Mouse (Mus musculus) neural tube, embryonic 15.5 days (tissue): ENCODE data around the gene Fgfr2. TPM values are rescaled to one million over a fixed set of nuclear protein-coding genes. Genes with fewer than 3 reads are reported as not detected.

Source experiments
- ATAC-seq: fragments of 200-750 bp; cut with Nextera tagmentation; 2 replicates; pipeline ENCODE4 v1.8.0; 2017; ENCODE audit warnings: mild to moderate bottlenecking, moderate TSS enrichment, moderate library complexity; ENCODE audit not compliant: low FRiP score
- H3K27ac ChIP-seq: fragments of 300-500 bp; sonication (generic); replicated peaks from 2 replicates; pipeline ENCODE4 v1.5.1; 2015; ENCODE audit warnings: mild to moderate bottlenecking, inconsistent platforms
- H3K27me3 ChIP-seq: fragments of 300-500 bp; sonication (generic); replicated peaks from 2 replicates; pipeline ENCODE4 v1.6.1; 2015; ENCODE audit warnings: inconsistent platforms
- H3K36me3 ChIP-seq: fragments of 300-500 bp; sonication (generic); 2 replicates; pipeline ENCODE4 v1.6.1; 2015; ENCODE audit warnings: inconsistent platforms
- H3K4me1 ChIP-seq: fragments of 300-500 bp; sonication (generic); 2 replicates; pipeline ENCODE4 v1.6.1; 2015; ENCODE audit warnings: inconsistent platforms
- H3K4me2 ChIP-seq: fragments of 300-500 bp; sonication (generic); 2 replicates; pipeline ENCODE4 v1.6.1; 2015; ENCODE audit warnings: inconsistent platforms, mild to moderate bottlenecking, moderate library complexity
- H3K4me3 ChIP-seq: fragments of 300-500 bp; sonication (generic); replicated peaks from 2 replicates; pipeline ENCODE4 v1.5.1; 2015; ENCODE audit warnings: mild to moderate bottlenecking, inconsistent platforms
- H3K9ac ChIP-seq: fragments of 300-500 bp; sonication (generic); replicated peaks from 2 replicates; pipeline ENCODE4 v1.6.1; 2015; ENCODE audit warnings: mild to moderate bottlenecking, inconsistent platforms
- H3K9me3 ChIP-seq: fragments of 300-500 bp; sonication (generic); replicated peaks from 2 replicates; pipeline ENCODE4 v1.6.1; 2016; ENCODE audit warnings: inconsistent platforms
- WGBS: fragments of 180-500 bp; shearing (Covaris S2); methylation state at CpG from one replicate; pipeline ENCODE4 v1.1.7; 2015; ENCODE audit warnings: mixed read lengths; 5-methylcytosine and 5-hydroxymethylcytosine counted together
- polyA plus RNA-seq: library from polyadenylated mRNA; unstranded; fragments of >200 nt; fragmentation: Nextera tagmentation; extraction: Ambion mirVana; gene quantifications from 2 replicates; pipeline ENCODE4 v1.2.1, GENCODE M21; 2015

The Fgfr2 gene
- polyA plus RNA-seq, 1 experiment from 2014 or later: 21.2 TPM

DNA sequence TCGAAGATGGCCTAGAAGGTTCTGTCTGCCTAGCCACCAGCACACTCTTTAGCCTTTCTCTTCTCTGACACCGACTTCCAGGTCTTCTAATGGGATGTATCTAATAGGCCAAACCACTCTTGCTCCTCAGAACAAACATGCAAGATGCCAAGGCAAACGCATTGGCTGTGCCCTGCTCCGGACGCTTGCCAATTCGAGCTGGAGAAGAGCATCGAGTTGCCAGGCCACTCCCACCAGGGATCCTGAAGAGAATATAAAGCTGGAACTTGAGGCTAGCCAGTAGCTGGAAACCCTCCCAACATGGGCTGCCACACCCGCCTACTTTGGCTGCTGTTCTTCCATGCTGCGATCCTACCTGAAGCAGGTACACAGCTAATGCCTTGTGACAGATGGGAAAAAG is 1949.0 kb downstream of the Fgfr2 start, which contains the start of gene 5430419D17Rik:
Gene 5430419D17Rik (plus strand): TSS at position 282 of the 400 bp plus-strand sequence.
- Histone ChIP-seq H3K27ac (no peak within 1 kb of the TSS), H3K9ac (no peak within 1 kb of the TSS), H3K9me3 (no peaks in the 10 kb centered on the region), H3K27me3 (no peaks in the 10 kb centered on the region), H3K4me3 (no peak within 1 kb of the TSS), H3K4me2 (no peak within 1 kb of the TSS), H3K36me3 (no peaks in the 10 kb centered on the region), H3K4me1 (no peaks in the 10 kb centered on the region)
- no peak for ATAC-seq
- WGBS: 92% methylated on average over 9 of the region's 9 CpGs

DNA sequence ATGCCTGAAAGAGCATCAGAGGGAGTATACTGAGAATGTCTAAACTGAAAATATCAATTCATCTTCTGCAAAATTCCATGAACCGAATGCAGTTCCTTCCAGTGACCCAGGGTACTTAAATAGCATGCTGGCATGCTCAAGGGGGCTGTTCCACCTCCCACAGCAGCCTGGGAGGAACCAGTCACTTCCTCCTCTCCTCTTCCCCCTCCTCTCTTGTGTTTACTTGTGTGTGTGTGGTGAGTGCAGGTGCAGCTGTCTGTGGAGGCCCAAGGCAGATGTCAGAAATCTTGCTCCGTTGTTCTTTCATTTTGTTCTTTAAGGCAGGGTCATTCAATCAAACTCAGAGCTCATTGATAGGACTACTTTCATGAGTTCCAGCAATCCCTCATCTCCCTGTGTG is 1954.1 kb downstream of the Fgfr2 start:
- H3K36me3 ChIP-seq: no peaks in the 10 kb centered on the region
- H3K9ac ChIP-seq: no peak overlapping the region
- no peak overlapping the region for H3K4me3 ChIP-seq
- no peaks in the 10 kb centered on the region for H3K4me1 ChIP-seq
- no peaks in the 10 kb centered on the region for H3K27me3 ChIP-seq
- no peak overlapping the region for H3K27ac ChIP-seq
- no peak overlapping the region for H3K4me2 ChIP-seq
- 63% methylated on average over 2 of the region's 2 CpGs for WGBS
- H3K9me3 ChIP-seq: no peaks in the 10 kb centered on the region
- ATAC-seq: no peak

DNA sequence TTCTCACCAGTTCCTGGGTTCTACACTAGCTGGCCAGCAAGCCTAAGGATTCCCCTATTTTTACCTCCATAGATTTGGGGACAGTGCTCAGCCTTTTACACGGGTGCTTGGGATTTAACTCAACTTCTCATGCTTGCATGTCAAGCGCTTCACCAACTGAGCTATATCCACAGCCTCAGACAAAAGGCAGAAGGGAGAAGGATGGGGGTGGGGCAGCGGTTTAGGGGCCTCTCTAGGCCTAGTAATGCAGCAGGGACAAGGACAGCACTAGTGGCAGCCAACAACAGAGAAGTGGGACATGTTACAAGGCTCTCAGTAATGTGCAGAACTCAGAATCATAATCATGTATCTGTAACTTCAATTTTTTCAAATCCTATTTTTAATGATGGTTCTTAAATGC is 1955.4 kb downstream of the Fgfr2 start:
- no peaks in the 10 kb centered on the region for H3K27me3 ChIP-seq
- H3K4me3 ChIP-seq: no peak overlapping the region
- no peak for ATAC-seq
- no peak overlapping the region for H3K4me2 ChIP-seq
- H3K9ac ChIP-seq: no peak overlapping the region
- WGBS: 84% methylated on average over 3 of the region's 3 CpGs
- H3K9me3 ChIP-seq: no peaks in the 10 kb centered on the region
- no peaks in the 10 kb centered on the region for H3K4me1 ChIP-seq
- H3K27ac ChIP-seq: no peak overlapping the region
- no peaks in the 10 kb centered on the region for H3K36me3 ChIP-seq

DNA sequence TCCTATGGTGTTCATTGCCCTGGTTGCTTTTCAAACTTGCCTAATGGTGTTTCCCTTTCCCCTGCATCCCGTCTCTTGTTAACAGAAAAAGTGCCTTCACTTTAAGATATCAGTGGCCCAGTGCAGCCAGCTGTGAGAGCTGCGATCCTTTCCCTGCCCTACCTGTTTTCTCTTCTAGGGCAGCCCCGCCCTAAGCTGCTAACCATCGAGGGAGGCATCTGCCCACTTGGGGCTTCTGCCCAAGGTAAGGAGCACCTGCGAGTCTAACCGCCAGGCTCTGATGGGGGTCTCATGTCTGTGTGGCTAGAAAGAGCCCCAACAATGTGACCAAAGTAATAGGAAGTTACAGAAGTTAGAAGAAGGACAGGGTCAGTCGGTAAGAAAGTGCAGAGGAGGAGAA is 1960.9 kb downstream of the Fgfr2 start:
- H3K4me2 ChIP-seq: no peak overlapping the region
- no peaks in the 10 kb centered on the region for H3K27me3 ChIP-seq
- no peak overlapping the region for H3K27ac ChIP-seq
- WGBS: 82% methylated on average over 7 of the region's 7 CpGs
- no peaks in the 10 kb centered on the region for H3K4me1 ChIP-seq
- no peaks in the 10 kb centered on the region for H3K9me3 ChIP-seq
- H3K9ac ChIP-seq: no peak overlapping the region
- no peak overlapping the region for H3K4me3 ChIP-seq
- ATAC-seq: no peak
- H3K36me3 ChIP-seq: no peaks in the 10 kb centered on the region

DNA sequence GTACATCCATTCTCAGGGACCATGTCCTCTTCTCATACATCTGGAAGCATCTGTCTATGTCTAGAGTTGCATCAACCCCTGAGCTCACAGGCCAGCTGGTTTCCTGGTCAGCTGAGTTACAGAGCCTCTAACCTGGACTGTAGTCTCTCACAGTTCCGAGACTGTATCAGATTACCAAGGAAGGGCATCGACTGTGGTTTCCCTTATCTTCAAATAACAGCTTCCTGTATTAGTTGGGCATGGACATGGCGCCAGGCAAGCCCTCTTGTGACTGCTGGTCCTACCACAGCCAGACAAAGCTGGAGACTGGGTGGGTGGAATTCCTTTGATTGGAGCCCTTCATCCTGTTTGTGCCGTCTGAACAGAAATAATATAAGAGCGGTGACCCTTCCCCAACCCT is 1970.1 kb downstream of the Fgfr2 start:
- no peak for ATAC-seq
- 88% methylated on average over 5 of the region's 5 CpGs for WGBS

DNA sequence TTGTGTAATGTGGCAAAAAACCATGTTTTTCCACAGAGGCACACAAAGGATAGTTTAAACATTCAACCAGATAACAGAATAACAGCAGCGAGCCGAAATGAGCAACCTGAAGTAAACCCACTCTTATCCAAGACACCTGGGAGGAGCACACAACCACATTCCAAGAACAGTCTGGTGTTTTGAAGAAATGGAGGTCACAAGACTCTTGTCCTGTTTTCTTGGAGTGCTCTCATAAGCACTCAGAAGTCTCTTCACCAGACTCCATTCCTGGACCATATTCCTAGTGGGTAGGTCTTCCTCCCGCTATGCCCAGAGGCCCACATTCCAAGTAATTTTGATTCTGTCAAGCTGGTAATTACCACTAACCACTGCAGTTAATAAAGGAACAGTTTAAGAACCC is 1973.0 kb downstream of the Fgfr2 start:
- 92% methylated on average over 3 of the region's 3 CpGs for WGBS
- H3K4me1 ChIP-seq: no peaks in the 10 kb centered on the region

More for the DNA sequence above, 1970.1 kb downstream of the Fgfr2 start:
- H3K9ac ChIP-seq: no peak overlapping the region
- H3K36me3 ChIP-seq: no peaks in the 10 kb centered on the region
- no peaks in the 10 kb centered on the region for H3K27me3 ChIP-seq
- H3K27ac ChIP-seq: no peak overlapping the region
- H3K4me2 ChIP-seq: no peak overlapping the region
- H3K4me3 ChIP-seq: no peak overlapping the region
- no peaks in the 10 kb centered on the region for H3K4me1 ChIP-seq
- no peaks in the 10 kb centered on the region for H3K9me3 ChIP-seq

DNA sequence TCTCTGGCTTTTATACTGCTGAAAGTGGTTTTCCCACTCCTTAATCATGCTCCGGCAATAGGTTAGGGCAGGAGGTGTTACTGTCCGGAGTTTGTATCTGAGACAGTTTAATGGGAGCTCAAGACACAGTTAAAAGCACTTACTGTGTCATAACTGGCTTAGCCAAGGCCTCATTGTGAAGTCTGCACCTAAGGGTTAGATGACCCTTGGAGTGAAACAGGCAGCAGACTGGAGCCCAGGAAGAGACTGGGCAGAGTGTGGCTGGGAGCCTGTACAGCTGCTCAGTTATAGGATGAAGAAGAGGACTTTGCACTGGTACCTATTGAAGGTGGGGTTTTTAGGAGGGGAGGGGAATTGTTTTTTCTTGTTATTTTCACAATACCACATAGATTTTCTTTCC is 1976.9 kb downstream of the Fgfr2 start, which contains the start of gene 4933402N03Rik:
Gene 4933402N03Rik (minus strand): TSS at position 101 of the 400 bp plus-strand sequence.
- WGBS: 91% methylated on average over 2 of the region's 2 CpGs
- H3K9ac ChIP-seq: no peak within 1 kb of the TSS
- H3K4me1 ChIP-seq: no peaks in the 10 kb centered on the region
- no peak for ATAC-seq
- no peaks in the 10 kb centered on the region for H3K27me3 ChIP-seq
- H3K4me2 ChIP-seq: no peak within 1 kb of the TSS
- H3K27ac ChIP-seq: no peak within 1 kb of the TSS
- no peak within 1 kb of the TSS for H3K4me3 ChIP-seq
- no peaks in the 10 kb centered on the region for H3K36me3 ChIP-seq
- no peaks in the 10 kb centered on the region for H3K9me3 ChIP-seq

More for the DNA sequence above, 1973.0 kb downstream of the Fgfr2 start:
- Histone ChIP-seq H3K36me3 (no peaks in the 10 kb centered on the region), H3K9me3 (no peaks in the 10 kb centered on the region), H3K27ac (no peak overlapping the region), H3K27me3 (no peaks in the 10 kb centered on the region), H3K4me2 (no peak overlapping the region), H3K4me3 (no peak overlapping the region), H3K9ac (no peak overlapping the region)
- no peak for ATAC-seq

DNA sequence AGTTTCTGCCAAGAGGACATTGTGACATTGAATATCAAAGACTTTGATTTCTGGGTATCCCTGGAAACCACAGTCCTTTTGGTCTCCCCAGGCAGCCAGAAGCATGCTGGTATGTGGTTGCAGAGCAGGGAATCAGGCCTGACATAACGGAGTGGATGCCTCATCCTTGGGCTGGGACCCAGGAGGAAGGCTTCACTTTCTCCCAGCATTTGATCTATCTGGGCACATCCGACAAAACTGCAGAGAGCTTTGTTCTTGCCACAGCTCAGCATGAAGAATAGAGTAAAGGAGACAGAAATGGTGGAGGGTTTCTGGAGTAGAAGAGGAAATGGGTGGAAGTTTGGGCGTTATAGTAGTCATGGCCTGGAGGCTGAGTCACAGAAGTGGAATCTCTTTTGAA is 1990.0 kb downstream of the Fgfr2 start:
- H3K9ac ChIP-seq: no peak overlapping the region
- no peak overlapping the region for H3K4me2 ChIP-seq
- H3K27me3 ChIP-seq: no peaks in the 10 kb centered on the region
- no peak overlapping the region for H3K27ac ChIP-seq
- no peaks in the 10 kb centered on the region for H3K36me3 ChIP-seq
- no peaks in the 10 kb centered on the region for H3K4me1 ChIP-seq
- no peak overlapping the region for H3K4me3 ChIP-seq
- WGBS: 83% methylated on average over 3 of the region's 3 CpGs
- ATAC-seq: no peak
- H3K9me3 ChIP-seq: no peaks in the 10 kb centered on the region

DNA sequence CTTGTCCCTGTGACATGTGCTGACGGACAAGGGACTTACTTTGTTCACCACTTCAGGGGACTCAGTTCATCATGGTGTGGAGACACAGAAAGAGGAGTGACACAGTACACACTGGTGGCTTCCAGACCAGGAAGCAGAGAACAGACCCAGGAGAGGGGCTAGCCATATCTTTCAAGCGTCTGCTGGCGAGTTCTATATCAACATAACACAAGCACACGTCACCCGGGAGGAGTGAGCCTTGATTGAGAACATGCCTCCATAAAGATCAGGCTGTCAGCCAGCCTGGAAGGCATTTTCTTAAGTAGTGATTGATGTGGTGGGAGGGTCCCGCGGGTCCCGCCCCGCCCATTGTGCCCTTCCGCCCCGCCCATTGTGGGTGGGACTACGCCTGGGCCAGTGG is 1993.1 kb downstream of the Fgfr2 start:
- Histone ChIP-seq H3K36me3 (no peaks in the 10 kb centered on the region), H3K9ac (no peak overlapping the region), H3K4me1 (no peaks in the 10 kb centered on the region), H3K27ac (no peak overlapping the region), H3K9me3 (no peaks in the 10 kb centered on the region), H3K27me3 (no peaks in the 10 kb centered on the region), H3K4me3 (no peak overlapping the region), H3K4me2 (no peak overlapping the region)
- no peak for ATAC-seq
- WGBS: 69% methylated on average over 12 of the region's 12 CpGs

DNA sequence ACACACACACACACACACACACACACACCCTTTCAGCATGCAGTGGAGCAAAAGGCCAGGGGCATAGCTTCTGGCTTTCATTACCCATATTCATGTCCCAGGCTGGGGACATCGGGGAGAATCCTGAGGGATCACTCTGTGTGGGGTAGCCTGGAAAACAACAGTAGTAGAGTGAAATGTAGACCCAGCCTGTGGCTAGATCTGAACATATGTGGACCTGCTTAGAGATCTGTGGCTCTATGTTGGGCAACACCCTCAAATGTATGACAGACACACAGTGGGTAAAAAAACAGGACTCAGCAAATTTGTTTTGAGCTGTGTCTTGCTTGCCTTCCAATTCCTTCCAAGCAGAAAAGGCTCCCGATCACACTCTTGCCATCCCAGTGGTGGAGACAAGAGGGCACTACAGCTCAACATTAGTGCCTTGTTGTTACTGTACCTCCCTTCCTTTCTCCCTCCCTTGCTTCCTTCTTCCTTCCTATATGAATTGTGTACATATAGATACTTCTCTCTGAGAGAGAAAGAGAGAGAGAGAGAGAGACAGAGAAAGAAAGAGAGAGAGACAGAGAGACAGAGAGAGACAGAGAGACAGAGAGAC is 2000.8 kb downstream of the Fgfr2 start:
- Histone ChIP-seq H3K4me2 (no peak overlapping the region), H3K36me3 (no peaks in the 10 kb centered on the region), H3K9ac (no peak overlapping the region), H3K27me3 (no peaks in the 10 kb centered on the region), H3K9me3 (no peaks in the 10 kb centered on the region), H3K4me1 (no peaks in the 10 kb centered on the region), H3K4me3 (no peak overlapping the region), H3K27ac (no peak overlapping the region)
- ATAC-seq: no peak
- 93% methylated on average over 2 of the region's 2 CpGs for WGBS

DNA sequence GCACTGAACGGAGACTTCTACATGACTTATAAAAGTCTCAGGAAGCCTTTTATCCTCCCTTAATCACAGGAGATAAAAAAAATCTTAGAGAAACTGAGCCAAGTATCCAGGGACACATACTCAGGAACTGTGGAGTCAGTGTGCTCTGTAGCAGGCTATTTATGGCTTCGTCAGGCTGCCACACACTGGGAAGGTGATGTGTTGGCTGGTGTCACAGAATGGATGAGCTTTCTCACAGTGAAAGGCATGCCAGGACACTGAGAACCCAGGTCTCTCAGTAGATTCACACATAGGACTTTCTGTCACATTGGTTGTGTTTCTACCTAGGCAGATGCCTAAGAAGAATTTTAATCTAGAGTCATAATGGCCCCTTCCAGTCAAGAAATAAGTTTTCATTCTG is 2008.7 kb downstream of the Fgfr2 start:
- H3K4me1 ChIP-seq: no peaks in the 10 kb centered on the region
- WGBS: 72% methylated on average over 2 of the region's 2 CpGs
- ATAC-seq: no peak
- H3K27me3 ChIP-seq: no peaks in the 10 kb centered on the region
- H3K4me2 ChIP-seq: no peak overlapping the region
- H3K36me3 ChIP-seq: no peaks in the 10 kb centered on the region
- H3K9ac ChIP-seq: no peak overlapping the region
- H3K27ac ChIP-seq: no peak overlapping the region
- H3K9me3 ChIP-seq: no peaks in the 10 kb centered on the region
- H3K4me3 ChIP-seq: no peak overlapping the region

DNA sequence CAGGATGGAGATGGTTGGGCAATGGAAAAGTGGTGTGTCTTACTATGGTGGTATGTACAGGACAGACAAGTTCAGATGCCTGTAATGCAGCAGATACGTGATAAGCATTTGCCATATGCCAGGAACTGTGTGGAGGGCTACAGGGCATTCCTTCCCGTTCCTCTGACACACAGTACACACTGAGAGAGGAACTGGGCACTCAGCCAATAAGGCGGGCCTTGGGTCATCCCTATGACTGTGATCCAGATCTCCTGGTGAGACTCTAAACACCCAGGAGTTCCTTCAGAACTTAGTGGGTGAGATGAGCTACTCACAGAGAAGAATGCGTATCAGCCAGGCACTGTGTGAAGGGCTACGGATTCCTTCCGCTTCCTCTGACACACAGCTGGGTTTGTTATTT is 2009.5 kb downstream of the Fgfr2 start:
- WGBS: 77% methylated on average over 6 of the region's 6 CpGs

More for the DNA sequence above, 2009.5 kb downstream of the Fgfr2 start:
- Histone ChIP-seq H3K27ac (no peak overlapping the region), H3K4me2 (no peak overlapping the region), H3K9ac (no peak overlapping the region), H3K4me3 (no peak overlapping the region), H3K4me1 (no peaks in the 10 kb centered on the region), H3K36me3 (no peaks in the 10 kb centered on the region), H3K9me3 (no peaks in the 10 kb centered on the region), H3K27me3 (no peaks in the 10 kb centered on the region)
- ATAC-seq: no peak
